Mouse (Mus musculus) liver, postnatal 0 days (tissue): Measurements from ENCODE around the gene Ptprq.

Experiments
- CTCF ChIP-seq: sonication (generic); IDR thresholded peaks from 2 replicates; pipeline ENCODE4 v1.5.1; 2016; ENCODE audit warnings: antibody characterized with exemption, low read depth
- EP300 ChIP-seq: IDR thresholded peaks from 2 replicates; pipeline ENCODE4 v1.6.1; 2016; ENCODE audit warnings: antibody characterized with exemption, low read depth, mild to moderate bottlenecking

GRCm38 (mm10) chr10:107734327-107734726 lies 14.5 kb upstream of the Ptprq start:
- no peak for TF ChIP-seq CTCF
- TF ChIP-seq EP300 = no peak
